Mouse (Mus musculus) kidney, postnatal 10 days (tissue): Measurements from ENCODE around the gene Ikzf4.

ENCODE experiments used
- DNase-seq: peaks from one replicate; pipeline ENCODE4 v3.0.0; 2021; ENCODE audit warnings: mixed read lengths

Ikzf4 gene

DNA sequence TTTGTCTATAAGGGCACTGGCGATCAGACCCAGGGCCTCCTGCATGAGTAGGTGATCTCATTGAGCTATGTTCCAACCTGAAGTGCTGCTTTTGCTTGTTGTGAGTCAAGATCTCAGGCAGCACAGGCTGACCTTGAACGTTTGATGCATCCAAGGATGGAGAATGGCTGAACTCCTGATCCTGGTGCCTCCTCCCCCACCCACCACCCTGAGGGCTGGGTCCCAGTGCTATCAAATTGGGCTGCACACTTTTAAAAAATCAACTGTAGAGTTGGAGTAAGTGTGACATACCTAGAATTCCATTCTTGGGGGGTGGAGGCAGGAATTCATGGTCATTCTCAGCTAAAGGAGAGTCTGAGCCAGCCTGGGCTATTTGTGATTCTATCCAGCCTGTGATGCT lies 39.3 kb downstream of the Ikzf4 start:
- no peak for DNase-seq

- no peak for DNase-seq
Observed at GRCm38 (mm10) chr10:128602470-128603128, 43.2 kb downstream of the Ikzf4 start.

DNA sequence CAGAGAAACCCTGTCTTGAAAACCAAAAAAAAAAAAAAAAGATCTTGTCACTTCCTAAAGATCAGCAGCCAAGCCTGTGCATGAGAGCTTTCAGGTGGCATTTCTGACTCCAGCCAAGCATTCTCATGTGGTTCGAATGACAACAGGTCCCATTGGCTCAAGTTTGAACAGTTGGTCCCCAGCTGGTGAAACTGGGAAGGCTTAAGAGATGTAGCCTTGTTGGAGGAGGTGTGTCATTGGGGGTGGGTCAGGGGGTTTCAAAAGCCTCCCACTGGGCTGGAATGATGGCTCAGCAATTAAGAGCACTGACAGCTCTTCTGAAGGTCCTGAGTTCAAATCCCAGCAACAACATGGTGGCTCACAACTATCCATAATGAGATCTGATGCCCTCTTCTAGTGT lies 44.3 kb downstream of the Ikzf4 start:
- no peak for DNase-seq

- DNase-seq = no peak
Observed at GRCm38 (mm10) chr10:128598476-128598875, 47.3 kb downstream of the Ikzf4 start.

GRCm38 (mm10) chr10:128592797-128593196 lies 53.0 kb downstream of the Ikzf4 start:
- DNase-seq = no peak

- no peak for DNase-seq
Observed at GRCm38 (mm10) chr10:128591436-128591835, 54.4 kb downstream of the Ikzf4 start.

DNA sequence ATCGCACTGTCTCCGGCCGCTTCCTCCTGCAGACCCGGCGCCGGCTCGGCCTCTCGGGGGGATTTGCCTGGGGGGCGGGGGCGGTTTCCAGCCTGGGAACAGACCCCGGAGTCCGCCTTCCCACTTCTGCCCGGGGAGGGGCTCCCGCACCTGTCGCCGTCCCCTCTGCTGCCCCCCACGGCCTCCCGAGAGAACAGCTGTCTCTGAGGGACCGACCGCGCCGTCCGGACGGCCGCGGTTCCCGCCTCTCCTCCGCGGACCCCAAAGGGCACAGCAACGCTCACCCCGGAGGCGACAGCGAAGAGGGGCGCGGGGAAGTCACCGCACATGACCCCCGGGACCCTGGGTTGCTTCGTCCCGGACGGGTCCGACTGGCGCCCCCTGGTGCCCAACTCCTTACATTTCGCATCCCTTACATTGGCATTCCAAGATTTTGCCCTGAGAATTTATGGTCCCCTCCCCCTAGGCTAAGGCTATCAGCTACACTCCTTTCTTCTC lies 55.5 kb downstream of the Ikzf4 start:
- DNase-seq = peak; percentile 84

DNA sequence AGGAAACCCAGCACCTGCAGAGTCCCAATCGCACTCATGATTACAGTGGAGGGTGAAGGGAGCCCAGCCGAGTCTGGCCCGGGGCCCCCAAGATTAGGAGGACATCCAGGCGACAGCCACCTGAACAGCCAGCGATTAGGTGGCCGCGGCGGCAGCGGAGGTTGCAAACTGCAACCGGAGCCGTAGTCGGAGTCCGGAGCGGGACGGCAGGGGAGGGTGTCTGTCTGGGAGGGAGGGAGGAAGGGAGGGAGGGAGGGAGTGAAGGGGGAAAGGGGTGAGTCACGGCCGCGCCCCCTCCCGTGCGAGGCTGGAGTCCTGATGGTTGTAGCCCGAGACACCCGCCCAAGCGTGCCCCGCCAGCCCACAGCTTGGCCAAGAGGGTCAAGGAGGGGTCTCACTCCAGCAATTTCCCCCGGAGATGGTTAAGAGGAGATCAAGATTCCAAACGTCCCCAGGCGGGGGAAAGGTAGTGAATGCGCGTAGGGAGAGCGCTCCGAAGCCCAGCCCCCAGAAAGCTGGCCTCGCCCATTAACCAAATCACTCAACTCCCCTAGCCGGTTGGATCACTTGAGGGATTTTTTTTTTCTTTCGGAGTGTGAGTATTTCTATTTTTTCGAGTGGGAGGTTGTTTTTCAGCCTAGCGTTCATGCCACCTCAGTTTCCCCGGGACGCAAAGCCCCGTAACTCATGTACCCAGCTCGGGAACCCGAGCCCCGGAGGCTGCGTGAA lies 56.2 kb downstream of the Ikzf4 start, which contains the start of gene Erbb3:
TSS of gene Erbb3 (minus strand) at position 189 of the 729 bp plus-strand sequence.
- DNase-seq = peak; percentile 78

GRCm38 (mm10) chr10:128588775-128589463 lies 56.9 kb downstream of the Ikzf4 start:
- peak; percentile 54 for DNase-seq

DNA sequence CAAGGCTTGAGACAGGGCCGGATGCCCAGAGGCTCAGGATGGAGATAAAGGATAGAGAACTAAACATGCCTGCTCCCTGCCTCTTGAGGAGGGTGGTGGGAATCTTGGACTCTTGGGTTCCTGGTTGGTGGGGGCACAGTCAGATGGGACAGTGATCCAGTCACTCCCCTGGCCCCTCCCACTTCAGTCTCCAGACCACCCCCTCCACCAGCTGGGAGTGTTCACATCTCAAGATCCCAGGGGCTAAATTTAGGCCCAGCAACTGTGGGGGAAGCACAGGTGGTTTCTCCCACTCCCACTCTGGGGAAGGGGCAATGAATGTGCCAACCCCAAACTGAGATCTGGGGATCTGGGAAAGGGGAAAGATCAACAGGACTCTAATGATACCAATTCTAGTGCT lies 57.7 kb downstream of the Ikzf4 start:
- DNase-seq = no peak

DNA sequence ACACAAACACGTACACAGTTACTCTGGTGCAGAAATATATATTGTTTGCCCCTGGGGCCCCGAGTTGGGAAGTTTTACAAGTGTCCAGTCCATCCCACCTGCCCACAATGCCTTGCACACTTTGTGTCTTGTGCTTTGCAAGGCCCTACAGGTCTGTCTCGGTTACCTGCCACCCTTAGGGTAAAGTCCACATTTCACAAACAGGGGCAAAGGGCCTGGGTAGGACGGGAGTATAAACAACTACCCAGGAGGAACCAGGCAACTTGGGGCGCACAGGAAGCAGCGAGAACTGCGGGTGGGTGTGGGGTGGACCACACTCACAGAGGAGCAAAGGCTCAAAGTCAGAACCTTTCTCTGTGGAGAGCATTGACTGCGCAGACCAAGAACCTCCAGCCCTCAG lies 58.1 kb downstream of the Ikzf4 start:
- peak; percentile 67 for DNase-seq

- DNase-seq = no peak
Observed at GRCm38 (mm10) chr10:128587120-128587519, 58.7 kb downstream of the Ikzf4 start.

DNA sequence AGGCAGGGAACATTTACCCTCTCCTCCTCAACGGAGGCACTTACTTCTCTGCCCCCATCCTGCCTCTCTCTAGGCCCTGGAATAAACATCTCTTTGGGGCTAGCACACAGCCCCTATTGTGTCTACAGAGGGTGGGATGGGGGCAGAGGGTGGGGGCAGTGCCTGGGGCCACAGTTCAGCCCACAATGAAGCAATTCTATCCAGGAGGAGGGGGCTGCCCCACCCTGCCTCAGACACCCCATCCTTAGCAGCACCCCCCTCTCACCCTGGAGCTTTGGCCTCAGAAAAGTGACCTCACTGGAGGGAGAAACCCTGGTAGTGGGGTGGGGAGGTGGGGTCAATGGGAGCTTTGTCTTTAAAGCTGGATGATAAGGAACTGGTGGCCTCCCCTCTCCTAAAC lies 59.2 kb downstream of the Ikzf4 start:
- DNase-seq = no peak

DNA sequence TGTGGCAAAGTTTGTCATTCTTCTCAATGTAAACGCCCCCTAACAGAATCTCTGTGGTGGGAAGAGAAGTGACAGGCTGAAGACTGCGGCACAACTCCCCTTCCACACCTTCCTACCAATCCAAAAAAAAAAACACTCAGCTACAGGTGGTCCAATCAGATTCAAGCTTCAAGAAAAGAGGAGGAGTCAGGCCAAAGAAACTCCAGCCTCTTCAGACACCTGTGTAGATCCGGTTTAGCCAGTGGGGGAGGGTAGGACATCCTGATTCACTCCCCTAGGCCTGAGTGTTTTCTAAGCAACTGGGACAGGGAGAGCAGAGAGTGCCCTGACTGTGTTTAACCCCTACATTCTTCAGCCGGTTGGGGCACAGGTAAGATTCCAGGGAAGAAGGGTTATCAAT lies 61.4 kb downstream of the Ikzf4 start:
- peak; percentile 68 for DNase-seq

- peak; percentile 79 for DNase-seq
Observed at GRCm38 (mm10) chr10:128583644-128584043, 62.1 kb downstream of the Ikzf4 start.
